Mouse (Mus musculus): ENCODE measurements at regions not wholly inside any gene's neighbourhood (a gene's known extent, or its start where the extent isn't known, plus 50 kb on each side); places are given as distances from the start of the nearest gene placed in this dataset.

- DNase-seq (ENCODE audit: low spot score in 2 of 2): no peak
These were observed 743.0 kb downstream of the Brinp3 start for GRCm38 (mm10) chr1:147237565-147237964.

DNA sequence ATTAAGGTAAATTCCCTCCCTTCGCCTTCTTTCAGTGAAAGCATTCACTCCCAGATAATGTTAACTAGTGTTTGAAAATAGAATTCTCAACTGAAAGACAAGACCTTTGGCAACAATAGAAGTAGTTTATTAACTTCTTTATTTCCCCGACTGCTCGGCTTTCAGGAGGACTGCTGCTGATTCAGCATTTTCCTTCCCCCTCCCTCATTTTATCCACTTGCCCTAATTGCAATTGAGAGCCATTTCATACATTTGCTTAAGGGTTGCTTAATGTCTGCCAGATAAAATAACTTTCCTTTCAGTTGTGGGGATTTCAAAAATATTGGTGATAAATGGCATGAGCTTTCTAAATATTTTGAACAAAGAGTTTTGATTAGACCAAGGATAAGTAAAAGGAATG is 744.5 kb downstream of the Brinp3 start:
- DNase-seq (ENCODE audit: low spot score in 2 of 2): no peak

GRCm38 (mm10) chr1:147273324-147273723 is 778.8 kb downstream of the Brinp3 start:
- DNase-seq (ENCODE audit: low spot score in 2 of 2): no peak

DNA sequence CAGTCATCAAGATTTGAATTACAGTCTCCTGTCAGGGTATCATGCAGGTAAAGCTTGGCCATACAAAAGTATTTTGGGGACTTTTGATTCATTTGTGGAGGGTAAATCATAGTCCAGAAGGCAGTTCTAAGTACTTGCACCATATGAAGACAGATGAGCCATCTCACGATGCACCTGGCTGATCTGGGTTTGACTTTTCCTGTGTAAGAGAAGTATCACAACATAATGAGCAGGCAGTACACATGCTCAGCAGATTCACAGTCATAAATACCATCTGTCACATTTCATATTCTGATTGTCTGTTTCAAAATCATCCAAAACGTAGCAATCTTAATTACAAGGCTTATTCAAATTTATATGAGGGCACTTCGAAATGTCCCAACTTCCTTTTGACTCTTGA is 796.6 kb downstream of the Brinp3 start:
- DNase-seq (ENCODE audit: low spot score in 2 of 2): peak in 1 of 2 experiments; percentile 15

DNA sequence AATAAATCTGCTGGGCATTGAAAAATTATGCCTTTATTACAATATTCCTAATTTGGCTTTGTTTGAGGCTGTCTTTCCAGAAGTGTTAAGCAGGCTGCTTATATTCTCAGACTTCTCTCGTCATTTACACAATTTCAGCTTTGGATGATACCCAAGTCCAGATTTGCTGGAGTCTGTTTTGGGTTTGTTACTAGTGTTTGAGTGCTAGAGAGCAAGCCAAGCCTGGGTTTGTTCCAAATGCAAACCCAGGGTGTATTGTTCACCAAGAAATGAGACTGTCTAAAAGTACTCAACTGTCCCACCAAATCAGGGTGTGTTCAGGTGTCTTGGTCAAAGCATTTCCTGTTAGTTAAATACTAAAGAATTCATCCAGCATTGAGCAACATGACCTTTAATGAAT is 814.7 kb downstream of the Brinp3 start:
- peak; percentile 26 to 90 for DNase-seq (ENCODE audit: low spot score in 2 of 2)

DNA sequence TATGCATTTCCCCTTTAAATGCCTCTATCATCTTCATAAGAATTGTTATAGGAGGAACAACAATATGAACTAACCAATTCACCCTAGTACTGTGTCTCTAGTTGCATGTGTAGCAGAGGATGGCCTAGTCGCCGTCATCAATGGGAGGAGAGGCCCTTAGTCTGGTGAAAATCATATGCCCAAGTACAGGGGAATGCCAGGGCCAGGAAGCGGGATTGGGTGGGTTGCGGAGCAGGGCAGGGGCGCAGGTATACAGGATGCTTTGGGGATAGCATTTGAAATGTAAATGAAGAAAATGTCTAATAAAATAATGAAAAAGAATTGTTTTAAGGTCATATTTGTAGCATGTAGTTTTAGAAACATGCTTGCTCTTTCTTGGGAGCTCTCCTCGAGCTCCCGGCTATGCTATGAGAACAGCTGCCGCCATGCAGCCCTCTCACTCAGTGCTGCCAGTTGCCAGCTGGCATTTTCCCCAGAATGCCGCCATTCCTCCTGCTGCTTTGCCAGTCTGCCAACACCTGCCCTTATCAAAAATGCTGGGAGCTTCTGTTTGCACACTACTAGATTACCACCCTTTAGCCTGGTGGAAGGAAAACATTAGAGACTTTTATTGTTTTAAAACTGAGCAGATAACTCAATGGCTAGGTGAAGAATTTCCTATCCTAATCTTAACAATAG is 848.9 kb downstream of the Brinp3 start:
- peak; percentile 79 to 86 for DNase-seq (ENCODE audit: low spot score in 2 of 2)

- peak in 1 of 2 experiments; percentile 9 for DNase-seq (ENCODE audit: low spot score in 2 of 2)
These were observed 849.5 kb downstream of the Brinp3 start for GRCm38 (mm10) chr1:147344027-147344426.
